Mouse (Mus musculus) frontal cortex, postnatal 36 days (tissue): ENCODE results near the gene Astn2.

Experiments
- DNase-seq, 2 experiments: peaks; one replicate each; pipeline ENCODE4 v3.0.0; 2022; ENCODE audit warnings: low spot score in 2 of 2

Gene Astn2

GRCm38 (mm10) chr4:66170787-66171186, 233.6 kb downstream of the Astn2 start:
- peak in 1 of 2 experiments; percentile 23 for DNase-seq

- DNase-seq: no peak
These were observed 234.9 kb downstream of the Astn2 start for GRCm38 (mm10) chr4:66169485-66169884.

DNA sequence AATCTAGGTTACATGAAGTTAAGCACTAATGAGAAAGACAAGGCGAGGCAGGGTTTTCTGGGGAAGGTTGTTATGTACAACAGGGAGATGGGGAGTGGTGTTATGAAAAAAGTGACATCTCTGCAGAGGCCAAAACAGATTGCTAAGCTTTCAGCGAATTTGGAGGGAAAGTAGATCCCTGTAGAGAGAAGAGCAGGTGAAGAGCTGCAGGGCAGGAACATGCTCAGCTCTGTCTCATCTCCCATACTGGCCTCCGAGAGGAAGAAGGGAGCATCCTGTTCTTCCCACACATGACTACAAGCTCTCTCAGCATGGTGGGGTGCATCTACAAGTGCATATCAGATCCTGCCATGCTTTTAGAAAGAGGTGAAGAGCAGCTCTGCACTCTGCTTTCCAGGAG, 245.7 kb downstream of the Astn2 start:
- DNase-seq: no peak

DNA sequence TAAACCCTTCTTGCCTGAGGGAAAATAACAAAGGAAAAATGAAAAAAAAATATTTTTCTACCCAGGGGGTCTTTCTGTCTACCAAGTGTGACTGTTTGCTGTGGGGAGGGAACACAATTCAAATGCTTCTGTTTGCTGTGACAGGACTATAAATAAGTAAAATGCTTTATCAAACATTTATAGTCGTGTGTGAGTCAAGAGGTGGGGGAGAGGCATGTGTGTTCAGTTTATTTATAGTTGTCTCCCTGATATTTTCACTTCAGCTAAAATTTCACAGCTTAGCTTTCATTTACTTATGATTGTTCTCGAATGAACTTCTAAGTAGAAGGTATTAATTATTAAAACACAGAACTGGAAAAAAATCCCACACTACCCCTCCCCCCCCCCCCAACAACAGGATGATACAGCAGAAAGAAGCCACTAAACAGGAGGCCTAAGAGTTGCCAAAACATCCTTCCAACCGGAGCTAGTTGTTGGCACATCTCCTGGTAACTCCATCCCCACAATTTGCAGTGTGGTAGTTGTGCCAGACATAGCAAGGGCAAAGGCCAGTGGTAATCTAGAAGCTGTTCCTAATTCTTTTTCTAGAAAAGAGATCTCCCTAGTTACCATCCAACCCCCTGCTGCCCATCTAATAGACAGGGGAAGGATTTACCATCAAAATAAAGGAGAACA, 246.8 kb downstream of the Astn2 start:
- no peak for DNase-seq

DNA sequence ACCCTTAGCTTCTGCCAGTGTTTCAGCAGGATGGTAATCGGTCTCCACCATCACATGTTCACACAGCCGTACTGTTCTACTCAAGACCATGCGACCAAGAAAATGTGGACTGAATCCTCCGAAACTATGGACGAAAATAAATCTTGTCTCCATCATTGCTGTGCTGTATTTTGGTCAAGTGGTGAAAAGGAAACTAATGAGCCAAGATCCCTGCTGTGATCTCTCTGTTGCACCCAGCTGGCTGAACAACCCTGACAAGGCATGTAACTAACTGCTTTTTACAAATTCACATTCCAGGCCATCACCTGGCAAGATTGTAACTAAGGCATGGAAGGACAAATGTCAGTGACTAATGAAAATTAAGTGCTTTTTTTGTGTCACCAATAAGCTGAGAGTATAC, 257.9 kb downstream of the Astn2 start:
- DNase-seq: no peak

DNA sequence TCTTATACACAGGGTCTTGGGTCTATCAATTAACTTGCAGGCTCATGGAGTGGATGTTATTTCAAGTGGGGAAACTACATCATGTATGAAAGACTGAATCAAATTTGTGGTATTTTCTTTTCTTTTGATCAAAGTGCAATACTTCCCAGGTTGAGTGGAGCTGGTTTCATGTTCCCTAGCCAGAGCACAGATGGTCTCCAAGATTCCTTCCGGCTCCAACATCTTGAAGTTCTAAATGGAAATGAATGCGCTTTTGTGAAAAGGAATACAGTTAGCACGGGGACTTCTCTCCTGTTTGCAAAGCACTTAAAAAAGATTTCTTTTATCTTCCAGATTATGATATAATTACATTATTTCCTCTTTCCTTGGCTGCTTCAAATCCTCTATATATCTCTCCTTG, 278.2 kb downstream of the Astn2 start:
- DNase-seq: peak in 1 of 2 experiments; percentile 15

DNA sequence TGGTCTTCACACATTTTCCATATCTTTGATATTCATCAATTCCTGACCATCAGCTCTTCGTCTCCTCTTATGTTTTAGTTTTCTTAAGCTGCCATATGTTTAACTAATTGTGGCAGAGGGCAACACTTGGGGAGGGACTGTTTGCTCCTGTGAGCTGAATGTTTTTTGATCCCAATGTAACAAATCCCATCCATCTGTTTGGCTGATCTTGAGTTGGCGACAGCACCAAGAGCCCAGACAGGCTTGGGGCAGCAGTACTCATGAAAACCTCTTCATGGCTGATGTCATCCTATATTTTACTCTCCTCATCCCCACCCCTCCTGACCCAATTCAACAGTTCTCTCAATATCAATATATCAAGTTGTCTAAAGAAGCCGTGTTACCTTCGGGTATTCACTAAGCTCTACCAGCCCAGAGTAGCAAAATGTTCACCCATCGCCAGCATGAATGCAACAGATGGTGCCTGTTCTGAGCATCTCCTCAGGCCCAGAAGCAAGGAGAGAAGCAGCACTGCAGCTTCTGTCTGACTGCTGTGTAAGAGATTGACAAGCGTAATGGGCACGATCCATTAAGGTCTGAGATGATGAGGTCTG, 281.5 kb downstream of the Astn2 start:
- no peak for DNase-seq

- no peak for DNase-seq
These were observed 290.2 kb downstream of the Astn2 start for GRCm38 (mm10) chr4:66114243-66114642.

DNA sequence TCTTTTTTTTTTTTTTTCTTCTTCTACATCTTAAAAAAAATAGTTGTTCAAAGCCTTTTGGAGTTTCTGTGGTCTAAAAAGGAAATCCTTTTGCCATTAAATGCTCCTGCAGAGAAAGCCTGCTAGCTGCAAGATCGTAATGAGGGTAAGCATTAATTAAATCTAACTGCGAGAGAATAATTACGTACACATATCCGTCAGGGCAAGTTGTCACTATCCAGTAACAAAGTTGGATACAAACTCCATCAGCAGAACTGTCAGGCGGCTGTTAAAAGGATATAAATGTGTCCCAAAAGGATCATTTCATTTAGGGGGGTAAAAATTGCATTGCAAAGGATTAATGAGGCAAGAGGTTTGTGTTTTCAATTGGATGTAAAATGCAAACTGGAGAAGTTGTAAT, 302.4 kb downstream of the Astn2 start:
- DNase-seq: no peak

DNA sequence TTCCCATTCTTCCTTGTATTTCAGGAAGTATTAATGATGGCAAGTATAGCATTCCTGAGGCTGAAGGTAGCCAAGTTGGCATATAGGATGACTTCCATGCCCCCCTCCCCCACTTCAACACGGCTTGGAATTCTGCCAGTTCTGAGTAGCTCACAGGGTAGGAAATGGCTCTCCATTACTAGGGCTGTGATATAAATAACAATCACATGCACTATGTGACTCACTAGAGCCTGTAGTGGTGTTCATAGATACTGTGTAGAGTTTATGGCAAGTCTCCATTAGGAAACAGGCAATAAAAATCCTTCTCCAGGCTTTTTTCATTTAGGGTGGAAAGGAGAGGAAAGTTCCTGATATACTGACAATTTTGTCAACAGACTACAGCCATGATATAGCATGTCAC, 306.8 kb downstream of the Astn2 start:
- no peak for DNase-seq

DNA sequence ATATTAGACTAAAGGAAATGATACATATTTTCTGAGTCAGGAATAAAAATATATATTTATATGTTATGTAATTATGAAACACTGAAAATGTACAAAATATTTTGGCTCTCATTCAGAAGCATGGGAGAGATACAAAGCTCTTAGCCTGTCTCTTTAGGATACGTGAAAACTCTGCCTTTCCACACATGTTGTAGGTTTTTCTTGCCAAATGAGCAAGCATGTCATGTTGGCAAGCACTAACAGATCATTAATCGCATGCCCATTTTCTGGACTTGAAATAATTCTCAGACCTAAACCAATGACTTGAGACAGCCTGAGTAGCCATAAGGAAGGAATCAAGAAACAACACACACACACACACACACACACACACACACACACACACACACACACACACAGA, 308.3 kb downstream of the Astn2 start:
- DNase-seq: no peak

GRCm38 (mm10) chr4:66057161-66057560, 347.2 kb downstream of the Astn2 start:
- no peak for DNase-seq

DNA sequence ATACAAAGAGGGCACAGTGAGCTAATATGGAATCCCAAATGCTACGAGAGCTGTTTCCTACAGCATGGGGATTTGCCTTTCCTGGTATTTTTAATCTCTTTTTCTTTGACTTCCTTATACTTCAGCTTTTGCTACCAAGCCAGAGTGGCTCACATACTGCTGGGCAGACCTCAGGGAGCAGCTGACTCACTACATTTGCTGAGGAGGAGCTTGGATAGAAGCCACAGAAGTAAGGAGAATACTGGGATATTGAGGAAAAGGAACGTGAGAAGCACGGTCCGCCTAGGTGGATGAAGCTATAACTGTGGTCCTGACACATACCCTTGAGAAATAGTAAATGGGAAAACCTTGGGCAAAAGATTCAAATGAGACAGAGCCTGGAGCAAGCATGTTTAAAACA, 348.7 kb downstream of the Astn2 start:
- DNase-seq: peak in 1 of 2 experiments; percentile 5

DNA sequence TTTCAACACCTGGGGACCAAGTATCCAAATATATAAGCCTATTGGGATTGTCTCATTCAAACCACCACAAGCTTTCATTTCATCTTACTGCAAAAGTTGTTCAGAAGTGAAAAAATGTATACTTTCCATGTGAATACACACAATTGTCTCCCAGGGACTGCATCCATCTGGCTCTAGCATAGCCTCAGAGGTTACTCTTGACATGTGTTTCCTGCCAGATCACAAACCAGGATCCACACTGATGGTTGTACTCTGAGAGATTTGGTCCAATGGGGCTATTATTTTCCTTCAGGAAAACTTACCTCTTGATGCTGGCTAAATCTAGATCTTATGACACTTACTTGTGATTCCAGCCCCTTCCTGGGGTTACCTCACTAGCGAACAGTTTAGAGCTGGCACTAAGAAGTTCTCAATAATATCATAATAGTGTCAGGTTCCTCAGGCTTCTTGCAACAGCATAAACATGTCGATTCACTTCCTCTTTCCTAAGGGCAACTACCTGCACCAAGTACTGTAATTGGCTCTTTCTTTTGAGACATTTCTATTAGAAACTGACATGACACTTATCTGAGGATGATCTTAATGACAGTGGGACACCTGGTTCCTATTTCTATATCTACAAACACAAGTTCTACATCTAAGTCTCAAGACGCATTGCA, 361.3 kb downstream of the Astn2 start:
- no peak for DNase-seq

DNA sequence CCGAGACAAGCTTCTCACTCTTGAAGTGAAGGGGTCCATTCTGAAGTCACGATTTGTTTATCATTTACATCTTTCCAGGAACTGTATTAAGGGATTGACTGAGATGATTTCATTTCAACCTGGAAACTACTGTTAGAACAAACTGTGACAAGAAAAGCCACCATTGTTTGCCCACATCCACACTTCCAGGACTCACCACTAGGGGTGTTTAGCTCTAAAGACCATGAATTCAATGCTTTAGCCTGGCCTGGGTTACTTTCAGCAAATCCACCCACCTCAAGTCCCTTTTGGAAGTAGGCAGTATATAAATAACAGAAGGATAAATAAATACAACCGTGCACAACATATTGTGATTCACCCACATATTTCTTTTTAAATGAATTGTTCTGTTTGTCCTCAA, 370.6 kb downstream of the Astn2 start:
- no peak for DNase-seq

- DNase-seq: no peak
These were observed 373.0 kb downstream of the Astn2 start for GRCm38 (mm10) chr4:66031320-66031870.

DNA sequence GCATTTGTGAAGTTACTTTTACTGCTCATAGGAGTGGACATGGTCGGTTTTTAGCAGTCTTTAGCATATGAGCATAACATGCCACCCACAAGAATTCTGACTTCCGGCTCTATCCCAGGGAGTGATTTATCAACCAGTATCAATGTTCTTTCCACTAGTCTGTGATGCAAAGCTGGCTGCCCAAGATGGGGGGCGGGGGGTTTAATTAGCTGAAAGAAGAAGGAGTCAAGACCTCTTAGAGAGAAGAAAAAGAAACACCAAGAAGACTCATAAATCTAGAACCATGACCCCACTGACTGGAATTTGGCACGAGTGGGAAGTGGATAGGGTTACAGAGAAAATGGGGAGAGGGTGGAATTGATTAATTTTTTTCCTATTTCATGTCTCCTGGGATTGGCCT, 374.5 kb downstream of the Astn2 start:
- no peak for DNase-seq

- no peak for DNase-seq
These were observed 376.5 kb downstream of the Astn2 start for GRCm38 (mm10) chr4:66027866-66028265.

DNA sequence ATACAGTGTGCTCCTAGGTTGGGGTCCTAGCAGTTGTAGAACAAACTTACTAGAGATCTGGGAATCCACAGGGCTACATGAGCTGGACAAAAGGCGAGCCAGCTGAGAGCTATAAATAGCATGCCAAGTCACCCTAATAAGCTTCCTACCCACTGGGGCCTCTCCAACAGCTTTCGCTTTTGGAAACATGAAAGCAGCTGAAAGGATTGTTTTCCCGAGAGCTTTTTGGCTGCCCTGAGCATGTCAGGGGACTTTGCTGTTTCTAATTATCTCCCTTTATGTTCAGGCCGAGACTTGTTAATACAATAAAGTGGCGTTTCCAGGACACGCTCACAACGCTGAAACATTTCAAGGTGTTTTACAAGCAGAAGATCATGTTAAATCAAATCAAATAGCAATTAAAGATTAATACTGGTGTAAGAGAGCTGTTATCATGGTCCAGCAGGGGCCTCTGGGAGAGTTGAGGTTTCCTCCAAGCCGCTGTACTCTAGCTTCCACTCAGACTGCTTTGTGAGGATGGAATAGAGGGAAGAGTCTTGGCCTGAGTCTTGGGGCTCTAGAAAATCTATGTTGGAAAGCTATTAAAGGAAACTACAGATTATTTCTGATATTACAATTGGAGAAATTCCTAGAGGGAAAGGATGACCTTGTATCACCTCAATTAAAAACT, 378.9 kb downstream of the Astn2 start:
- peak in 1 of 2 experiments; percentile 22 for DNase-seq

- DNase-seq: no peak
These were observed 401.5 kb downstream of the Astn2 start for GRCm38 (mm10) chr4:66002936-66003335.

DNA sequence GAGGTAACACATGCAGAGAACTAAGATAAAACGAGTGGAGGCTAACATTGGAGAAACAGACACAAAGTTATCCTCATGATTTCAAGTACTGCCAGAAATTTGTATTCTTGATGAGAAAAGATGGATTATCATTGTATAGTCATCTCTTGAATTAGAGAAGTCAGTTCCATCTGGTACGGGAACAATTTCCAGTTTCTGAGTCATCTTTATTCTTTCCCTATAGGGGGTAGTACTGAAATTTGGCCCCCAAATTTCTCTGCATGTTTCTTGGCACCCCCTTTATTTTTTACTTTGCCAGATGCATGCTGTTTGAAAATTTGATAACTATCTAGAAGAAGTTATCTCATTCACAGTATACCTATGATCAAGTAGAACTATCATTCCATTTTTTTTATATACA, 420.8 kb downstream of the Astn2 start:
- no peak for DNase-seq

- no peak for DNase-seq
These were observed 421.5 kb downstream of the Astn2 start for GRCm38 (mm10) chr4:65982882-65983281.
